Mouse (Mus musculus) CH12.LX (cell line): Measurements from ENCODE around the gene Mef2a. TPM values are rescaled to one million over a fixed set of nuclear protein-coding genes. Genes with fewer than 3 reads are reported as not detected.
A peak's percentile ranks its signal among the peaks of the same experiment; 100 is the strongest.

Experiments used
- DNase-seq: peaks from one replicate; pipeline ENCODE4 v3.0.0-alpha.2; 2013; ENCODE audit errors: extremely low read depth
- H3K27ac ChIP-seq: 2 replicates; pipeline ENCODE4 v1.5.1; 2012; ENCODE audit warnings: low read depth, mild to moderate bottlenecking, control low read depth, moderate library complexity; ENCODE audit not compliant: insufficient read depth
- H3K27me3 ChIP-seq: replicated peaks from 2 replicates; pipeline ENCODE3; 2012; ENCODE audit warnings: inconsistent platforms
- H3K36me3 ChIP-seq, 2 experiments: replicated peaks in 1 of 2; 2 replicates each; pipeline versions ENCODE3 to v1.6.1; 2012; ENCODE audit warnings: inconsistent platforms in 1 of 2, low read length in 1 of 2, mild to moderate bottlenecking in 1 of 2, mixed read lengths in 1 of 2, moderate library complexity in 1 of 2; ENCODE audit not compliant: control insufficient read depth in 1 of 2, insufficient read depth in 1 of 2
- H3K4me1 ChIP-seq, 2 experiments: 2 replicates each; pipeline ENCODE4 v1.6.1; 2012; ENCODE audit warnings: inconsistent platforms in 1 of 2, moderate library complexity in 1 of 2; ENCODE audit not compliant: insufficient read depth in 2 of 2, control insufficient read depth in 1 of 2
- H3K4me2 ChIP-seq: 2 replicates; pipeline ENCODE4 v1.6.1; 2012; ENCODE audit warnings: low read depth, mild to moderate bottlenecking, control low read depth; ENCODE audit not compliant: poor library complexity, insufficient read depth, severe bottlenecking
- H3K4me3 ChIP-seq, 3 experiments: fragments of 150-350 bp in 1 of 3; sonication (generic) in 1 of 3; replicated peaks in 1 of 3; 2 replicates each; pipeline versions ENCODE3 to v1.5.1; 2011 to 2012; ENCODE audit warnings: low read depth in 2 of 3, low read length in 2 of 3, mild to moderate bottlenecking in 2 of 3, moderate library complexity in 2 of 3, control low read depth in 1 of 3, improper control_type of control experiment in 1 of 3, inconsistent platforms in 1 of 3, mixed read lengths in 1 of 3; ENCODE audit not compliant: poor library complexity in 1 of 3
- H3K79me2 ChIP-seq: replicated peaks from 2 replicates; pipeline ENCODE4 v1.6.1; 2012; ENCODE audit warnings: mild to moderate bottlenecking, moderate library complexity; ENCODE audit not compliant: control insufficient read depth, poor library complexity, insufficient read depth, severe bottlenecking; ENCODE audit errors: extremely low read depth
- H3K9ac ChIP-seq: 2 replicates; pipeline ENCODE4 v1.6.1; 2012; ENCODE audit warnings: low read depth, mild to moderate bottlenecking, control low read depth, moderate library complexity; ENCODE audit not compliant: insufficient read depth
- H3K9me3 ChIP-seq: replicated peaks from 2 replicates; pipeline ENCODE3; 2012; ENCODE audit warnings: low read length, inconsistent platforms, mixed read lengths
- ELF1 ChIP-seq: IDR thresholded peaks from 2 replicates; pipeline ENCODE4 v1.6.1; 2014; ENCODE audit warnings: low read depth, mild to moderate bottlenecking, inconsistent platforms, low read length, improper control_type of control experiment
- ETS1 ChIP-seq: conservative IDR thresholded peaks from 2 replicates; pipeline ENCODE4 v1.6.1; 2012; ENCODE audit warnings: low read depth, mild to moderate bottlenecking, inconsistent platforms, low read length, improper control_type of control experiment, moderate library complexity
- GABPA ChIP-seq: IDR thresholded peaks from 2 replicates; pipeline ENCODE4 v1.6.1; 2012; ENCODE audit warnings: low read depth, low read length, improper control_type of control experiment, inconsistent platforms; ENCODE audit not compliant: insufficient replicate concordance
- HCFC1 ChIP-seq: IDR thresholded peaks from 2 replicates; pipeline ENCODE4 v1.6.1; 2012; ENCODE audit warnings: low read depth, mild to moderate bottlenecking, inconsistent platforms, low read length, improper control_type of control experiment
- JUN ChIP-seq: IDR thresholded peaks from 2 replicates; pipeline ENCODE4 v1.6.1; 2011; ENCODE audit warnings: low read depth, mild to moderate bottlenecking, low read length, improper control_type of control experiment, moderate library complexity; ENCODE audit not compliant: insufficient read depth
- JUND ChIP-seq: conservative IDR thresholded peaks from 2 replicates; pipeline ENCODE4 v1.6.1; 2011; ENCODE audit warnings: low read depth, low read length, improper control_type of control experiment
- MAFK ChIP-seq: IDR thresholded peaks from 2 replicates; pipeline ENCODE4 v1.6.1; 2011; ENCODE audit warnings: low read length, improper control_type of control experiment; ENCODE audit not compliant: insufficient replicate concordance
- MAX ChIP-seq: IDR thresholded peaks from 2 replicates; pipeline ENCODE4 v1.6.1; 2011; ENCODE audit warnings: low read length, improper control_type of control experiment
- MEF2A ChIP-seq: IDR thresholded peaks from 2 replicates; pipeline ENCODE4 v1.6.1; 2014; ENCODE audit warnings: low read depth, mild to moderate bottlenecking, inconsistent platforms, low read length, improper control_type of control experiment, borderline replicate concordance
- MYC ChIP-seq: IDR thresholded peaks from 2 replicates; pipeline ENCODE4 v1.6.1; 2011; ENCODE audit warnings: low read depth, mild to moderate bottlenecking, improper control_type of control experiment, low read length
- NELFE ChIP-seq: IDR thresholded peaks from 2 replicates; pipeline ENCODE4 v1.6.1; 2011; ENCODE audit warnings: low read depth, low read length, improper control_type of control experiment
- NRF1 ChIP-seq: IDR thresholded peaks from 2 replicates; pipeline ENCODE4 v1.6.1; 2014; ENCODE audit warnings: low read depth, mild to moderate bottlenecking, inconsistent platforms, low read length, improper control_type of control experiment, moderate library complexity
- POLR2A ChIP-seq: IDR thresholded peaks from 2 replicates; pipeline ENCODE4 v1.6.1; 2011; ENCODE audit warnings: low read depth, mild to moderate bottlenecking, improper control_type of control experiment, low read length
- POLR2AphosphoS2 ChIP-seq: IDR thresholded peaks from 2 replicates; pipeline ENCODE4 v1.6.1; 2011; ENCODE audit warnings: low read depth, low read length, improper control_type of control experiment
- RAD21 ChIP-seq: IDR thresholded peaks from 2 replicates; pipeline ENCODE4 v1.6.1; 2011; ENCODE audit warnings: low read depth, mild to moderate bottlenecking, low read length, improper control_type of control experiment, moderate library complexity
- SIN3A ChIP-seq: IDR thresholded peaks from 2 replicates; pipeline ENCODE4 v1.6.1; 2012; ENCODE audit warnings: low read length, improper control_type of control experiment, inconsistent platforms
- SMC3 ChIP-seq: IDR thresholded peaks from 2 replicates; pipeline ENCODE4 v1.6.1; 2011; ENCODE audit warnings: low read depth, low read length, improper control_type of control experiment
- TBP ChIP-seq: conservative IDR thresholded peaks from 2 replicates; pipeline ENCODE4 v1.6.1; 2011; ENCODE audit warnings: low read depth, low read length, improper control_type of control experiment
- dilution Hi-C: fragments of 300-500 bp; cut with MboI; formaldehyde crosslinking; loops from 2 replicates; pipeline ENCODE4 v1.14.3; 2020; ENCODE audit warnings: low sequenced_read_pairs; ENCODE audit not compliant: extremely low pct_unique_long_range_greater_than_20kb, extremely low pct_ligation_motif_present
- in situ Hi-C: fragments of 300-500 bp; cut with MboI; formaldehyde crosslinking; loops from 3 replicates; pipeline ENCODE4 v1.14.3; 2019; ENCODE audit warnings: low sequenced_read_pairs, low pct_ligation_motif_present, low pct_unique_long_range_greater_than_20kb, mixed read lengths
- polyA plus RNA-seq: library from polyadenylated mRNA; unstranded; fragments of >175 nt; gene quantifications from 2 replicates; pipeline ENCODE4 v1.2.1, GENCODE M21; 2012; ENCODE audit warnings: low read depth; ENCODE audit not compliant: insufficient read length
- total RNA-seq, 2 experiments: library from RNA; depleted of rRNA; stranded (reverse); fragments of 300-350 nt in 1 of 2; fragments of >200 nt in 1 of 2; gene quantifications; 2 replicates each; pipeline ENCODE4 v1.2.3; 2012 to 2014

Mef2a gene
- total and polyA plus RNA-seq, 3 experiments, result 40.1 to 100 (median 42.2) TPM

- peak; percentile 94 for TF ChIP-seq NRF1
Measured at GRCm38 (mm10) chr7:67372729-67373583, at the start of gene Mef2a (continued).

- H3K9ac ChIP-seq, result peak overlapping the region; percentile 20
- peak overlapping the region; percentile 86 for H3K27ac ChIP-seq
- H3K79me2 ChIP-seq, result peaks cover 8% of the 10 kb centered on the region
- no peaks in the 10 kb centered on the region for H3K36me3 ChIP-seq
- no peak overlapping the region for H3K4me3 ChIP-seq
- 0 out of 2 replicates have a peak overlapping the region, but pooled peaks have one; percentile 6 for H3K4me2 ChIP-seq
- no peaks in the 10 kb centered on the region for H3K27me3 ChIP-seq
- in situ Hi-C loops (loop anchor here (10.0 kb wide), 1 partner anchor 47 kb away; the partner anchor contains the start of gene Mef2a), dilution Hi-C loops (no loop called here)
- TF ChIP-seq MAFK, result no peak
- peak; percentile 62 for TF ChIP-seq JUN
- 0 out of 2 replicates have a peak, but pooled peaks have one; percentile 5 for TF ChIP-seq SMC3
- peak; percentile 15; the same call in 1 of the 2 replicates for TF ChIP-seq HCFC1
- peak; percentile 50 for TF ChIP-seq POLR2A
- TF ChIP-seq NELFE, result peak; percentile 45; the same call in 1 of the 2 replicates
- TF ChIP-seq TBP, result no peak
- TF ChIP-seq POLR2AphosphoS2, result no peak
- 0 out of 2 replicates have a peak, but pooled peaks have one; percentile 58 for TF ChIP-seq MYC
- TF ChIP-seq ELF1, result peak; percentile 63
- no peak for TF ChIP-seq MAX
- TF ChIP-seq RAD21, result no peak
- peak; percentile 76 for TF ChIP-seq ETS1
- no peak for TF ChIP-seq GABPA
- TF ChIP-seq JUND, result 0 out of 2 replicates have a peak, but pooled peaks have one; percentile 10
- TF ChIP-seq MEF2A, result peak; percentile 59; the same call in 1 of the 2 replicates
- 0 out of 2 replicates have a peak, but pooled peaks have one; percentile 13 for TF ChIP-seq SIN3A
- H3K9me3 ChIP-seq, result no peaks in the 10 kb centered on the region
- H3K4me1 ChIP-seq, result peaks cover 37 to 85% of the 10 kb centered on the region in 2 experiments
- DNase-seq, result no peak
Measured at GRCm38 (mm10) chr7:67421476-67422186, 49.0 kb upstream of the Mef2a start.
